Mouse (Mus musculus) forebrain, postnatal 0 days (tissue): ENCODE results near the gene Daam1. TPM values are rescaled to one million over a fixed set of nuclear protein-coding genes. Genes with fewer than 3 reads are reported as not detected.

Experiments used
- ATAC-seq: fragments of 200-750 bp; cut with Nextera tagmentation; 2 replicates; pipeline ENCODE4 v1.8.0; 2017; ENCODE audit warnings: mild to moderate bottlenecking, moderate library complexity
- DNase-seq: peaks from one replicate; pipeline ENCODE4 v3.0.0-alpha.2; 2015
- H3K27ac ChIP-seq: fragments of 300-500 bp; sonication (generic); 2 replicates; pipeline ENCODE4 v1.5.1; 2014; ENCODE audit warnings: low read depth, mild to moderate bottlenecking, antibody characterized with exemption, low read length, moderate library complexity, mixed read lengths
- H3K27me3 ChIP-seq: fragments of 300-500 bp; sonication (generic); 2 replicates; pipeline ENCODE4 v1.6.1; 2014; ENCODE audit warnings: mild to moderate bottlenecking, low read length, mixed read lengths; ENCODE audit not compliant: insufficient read depth
- H3K36me3 ChIP-seq: fragments of 300-500 bp; sonication (generic); 2 replicates; pipeline ENCODE4 v1.6.1; 2014; ENCODE audit warnings: mild to moderate bottlenecking, moderate library complexity; ENCODE audit not compliant: insufficient read depth
- H3K4me1 ChIP-seq: fragments of 300-500 bp; sonication (generic); 2 replicates; pipeline ENCODE4 v1.6.1; 2014; ENCODE audit warnings: antibody characterized with exemption; ENCODE audit not compliant: insufficient read depth
- H3K4me2 ChIP-seq: fragments of 300-500 bp; sonication (generic); 2 replicates; pipeline ENCODE4 v1.6.1; 2014; ENCODE audit warnings: low read depth, mild to moderate bottlenecking, moderate library complexity
- H3K4me3 ChIP-seq: fragments of 300-500 bp; sonication (generic); 2 replicates; pipeline ENCODE4 v1.5.1; 2014; ENCODE audit warnings: low read depth, low read length, mixed read lengths
- H3K9ac ChIP-seq: fragments of 300-500 bp; sonication (generic); 2 replicates; pipeline ENCODE4 v1.6.1; 2014; ENCODE audit warnings: mild to moderate bottlenecking
- H3K9me3 ChIP-seq: fragments of 300-500 bp; sonication (generic); 2 replicates; pipeline ENCODE4 v1.6.1; 2016; ENCODE audit warnings: low read length
- CTCF ChIP-seq: sonication (generic); IDR thresholded peaks from 2 replicates; pipeline ENCODE4 v1.5.1; 2016; ENCODE audit warnings: antibody characterized with exemption, control low read depth, low read depth
- WGBS: fragments of 180-500 bp; shearing (Covaris S2); extraction: QIAGEN DNeasy Blood & Tissue Kit; methylation state at CpG from one replicate; pipeline ENCODE4 v1.1.7; 2014; 5-methylcytosine and 5-hydroxymethylcytosine counted together
- polyA plus RNA-seq: library from polyadenylated mRNA; unstranded; fragments of >200 nt; fragmentation: Nextera tagmentation; extraction: Ambion mirVana; gene quantifications from 2 replicates; pipeline ENCODE4 v1.2.1, GENCODE M21; 2015
- total RNA-seq: library from RNA; depleted of rRNA; stranded (reverse); fragments of >200 nt; gene quantifications from 2 replicates; pipeline ENCODE4 v1.2.3, GENCODE M21; 2014

The Daam1 gene
- total and polyA plus RNA-seq, 2 experiments from 2014 or later = 25.2 to 93.6 TPM

DNA sequence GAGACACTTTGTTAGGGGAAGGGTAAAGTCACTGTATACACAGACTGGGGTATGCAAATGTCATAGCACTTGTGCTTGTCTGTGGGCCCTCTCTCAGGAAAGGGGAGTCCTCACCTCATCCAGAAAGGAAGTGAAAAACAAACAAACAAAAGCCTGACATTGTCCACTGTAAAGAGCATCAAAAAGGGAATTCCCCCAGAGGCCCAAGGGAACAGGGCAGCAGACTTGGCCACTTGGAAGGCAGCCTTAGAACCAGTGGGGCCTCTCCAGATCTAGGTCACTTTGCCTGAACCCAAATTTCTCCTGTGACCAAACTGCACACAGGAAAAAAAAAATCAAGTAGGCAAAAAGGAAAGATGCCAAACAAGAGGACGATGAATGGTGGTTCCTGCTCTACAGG lies 170.9 kb downstream of the Daam1 start:
- Histone ChIP-seq H3K36me3 (no peaks in the 10 kb centered on the region), H3K4me1 (no peaks in the 10 kb centered on the region), H3K27ac (no peak overlapping the region), H3K27me3 (no peaks in the 10 kb centered on the region), H3K4me2 (no peak overlapping the region), H3K4me3 (no peak overlapping the region), H3K9ac (no peak overlapping the region), H3K9me3 (no peaks in the 10 kb centered on the region)
- no peak for ATAC-seq
- 74% methylated on average over 1 of the region's 1 CpGs for WGBS
- DNase-seq = no peak
- TF ChIP-seq CTCF = no peak

DNA sequence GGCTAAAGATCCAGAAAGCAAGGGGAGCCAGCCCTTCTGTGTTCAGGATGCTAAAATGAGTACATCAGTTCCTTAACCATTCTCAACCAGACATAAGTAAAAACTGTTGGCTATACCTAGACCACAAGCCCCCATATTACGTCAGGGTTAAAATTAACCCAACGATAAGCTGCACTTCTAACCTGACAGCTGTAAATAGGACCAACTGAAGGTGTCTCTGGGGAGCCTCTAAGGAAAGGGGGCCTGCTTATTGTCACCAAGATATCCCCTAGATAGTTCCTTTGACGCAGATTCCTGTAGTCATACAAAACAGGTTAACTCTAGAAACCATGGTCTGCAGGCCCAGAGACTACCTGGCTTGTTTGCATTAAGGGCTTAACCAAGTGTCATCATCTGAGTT lies 174.4 kb downstream of the Daam1 start:
- H3K4me2 ChIP-seq = no peak overlapping the region
- TF ChIP-seq CTCF = no peak
- H3K36me3 ChIP-seq = no peaks in the 10 kb centered on the region
- 98% methylated on average over 3 of the region's 3 CpGs for WGBS
- no peaks in the 10 kb centered on the region for H3K9me3 ChIP-seq
- H3K27me3 ChIP-seq = no peaks in the 10 kb centered on the region
- no peak for ATAC-seq
- DNase-seq = no peak
- H3K9ac ChIP-seq = no peak overlapping the region
- H3K4me3 ChIP-seq = no peak overlapping the region
- no peak overlapping the region for H3K27ac ChIP-seq
- H3K4me1 ChIP-seq = no peaks in the 10 kb centered on the region

DNA sequence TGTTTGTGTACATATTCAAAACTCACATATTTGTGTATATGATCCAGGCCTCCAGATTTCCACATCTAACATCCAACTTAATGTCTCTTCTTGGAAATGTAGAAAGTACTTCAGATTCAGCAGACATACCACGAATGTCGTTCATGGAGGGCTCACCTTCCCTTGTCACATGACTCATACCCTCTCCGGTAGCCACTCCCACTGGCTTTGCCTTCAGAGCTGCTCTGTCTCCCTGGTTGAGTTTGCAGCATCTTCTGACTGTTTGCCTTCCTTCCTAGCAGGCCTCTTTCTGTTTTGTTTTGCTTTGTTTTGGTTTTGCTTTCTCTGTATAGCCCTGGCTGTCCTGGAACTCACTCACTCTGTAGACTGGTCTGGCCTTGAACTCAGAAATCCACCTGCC lies 176.8 kb downstream of the Daam1 start:
- DNase-seq (no peak), ATAC-seq (no peak)
- Histone ChIP-seq H3K9me3 (no peaks in the 10 kb centered on the region), H3K9ac (no peak overlapping the region), H3K4me2 (no peak overlapping the region), H3K4me1 (no peaks in the 10 kb centered on the region), H3K27ac (no peak overlapping the region), H3K27me3 (no peaks in the 10 kb centered on the region), H3K36me3 (no peaks in the 10 kb centered on the region), H3K4me3 (no peak overlapping the region)
- WGBS = 79% methylated on average over 3 of the region's 3 CpGs
- no peak for TF ChIP-seq CTCF

DNA sequence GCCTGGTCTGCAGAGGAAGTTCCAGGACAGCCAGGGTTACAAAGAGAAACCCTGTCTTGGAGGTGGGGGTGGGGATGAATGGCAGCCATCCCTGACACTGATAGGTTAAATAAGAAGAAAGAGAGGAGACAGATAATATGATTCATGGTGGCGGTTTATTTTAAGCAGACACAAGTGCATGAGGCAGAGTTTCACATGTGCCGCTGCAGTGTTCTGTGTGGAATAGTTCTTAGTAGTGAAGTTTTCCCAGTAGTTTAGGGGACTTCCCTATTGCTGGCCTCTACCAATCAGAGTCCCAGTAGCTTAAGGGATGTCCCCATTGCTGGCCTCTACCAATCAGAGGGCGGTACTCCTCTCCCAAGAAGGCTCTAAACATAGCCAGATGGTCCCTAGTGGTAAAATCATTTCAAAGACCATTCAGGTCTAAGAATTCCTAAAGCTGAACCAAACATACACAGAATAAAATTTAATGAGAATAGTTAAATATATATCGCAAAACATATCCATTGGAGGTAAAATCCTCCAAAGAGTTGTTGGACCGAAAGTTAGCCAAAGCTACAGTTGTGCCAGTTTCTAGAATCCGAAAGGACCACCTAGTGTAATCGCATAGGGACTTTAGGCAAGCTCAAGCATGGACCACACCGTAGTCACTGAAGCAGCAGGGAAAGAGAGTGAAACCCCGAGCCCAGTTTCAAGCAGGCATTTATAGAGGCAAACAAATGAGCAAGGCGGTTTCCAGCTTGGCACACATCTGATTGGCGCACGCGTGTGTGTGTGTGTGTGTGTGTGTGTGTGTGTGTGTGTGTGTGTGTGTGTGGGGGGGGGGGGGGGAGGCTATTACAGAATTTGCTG lies 178.4 kb downstream of the Daam1 start:
- Histone ChIP-seq H3K9ac (no peak overlapping the region), H3K4me2 (no peak overlapping the region), H3K36me3 (no peaks in the 10 kb centered on the region), H3K4me1 (0 out of 2 replicates have a peak, but pooled peaks cover 4% of the 10 kb centered on the region), H3K4me3 (no peak overlapping the region), H3K27ac (no peak overlapping the region), H3K9me3 (no peaks in the 10 kb centered on the region), H3K27me3 (no peaks in the 10 kb centered on the region)
- 85% methylated on average over 13 of the region's 13 CpGs for WGBS
- no peak for TF ChIP-seq CTCF
- ATAC-seq (no peak), DNase-seq (no peak)

DNA sequence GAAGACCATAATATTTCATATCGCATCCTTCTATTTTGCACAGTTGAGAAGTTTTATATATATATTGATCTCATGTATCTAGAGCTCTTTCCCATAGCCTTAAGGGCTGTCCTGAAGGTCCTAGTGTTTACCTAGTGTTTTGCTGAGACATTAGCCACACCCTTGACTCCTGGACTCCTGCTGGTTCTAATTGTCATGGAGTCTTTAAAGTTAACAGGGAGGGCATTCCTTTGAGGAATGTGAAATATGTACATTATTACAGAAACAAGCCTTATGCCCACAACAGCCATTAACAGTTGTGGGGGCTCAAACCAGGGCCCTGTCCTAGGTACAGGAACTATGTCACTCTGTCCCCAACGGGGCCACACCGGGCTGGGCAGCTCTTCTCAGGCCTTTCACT lies 180.5 kb downstream of the Daam1 start:
- Histone ChIP-seq H3K27ac (no peak overlapping the region), H3K27me3 (no peaks in the 10 kb centered on the region), H3K9me3 (no peaks in the 10 kb centered on the region), H3K36me3 (no peaks in the 10 kb centered on the region), H3K4me2 (no peak overlapping the region), H3K9ac (no peak overlapping the region), H3K4me1 (0 out of 2 replicates have a peak, but pooled peaks cover 4% of the 10 kb centered on the region), H3K4me3 (no peak overlapping the region)
- no peak for DNase-seq
- TF ChIP-seq CTCF = no peak
- WGBS = over 99% methylated on average over 3 of the region's 3 CpGs
- no peak for ATAC-seq

DNA sequence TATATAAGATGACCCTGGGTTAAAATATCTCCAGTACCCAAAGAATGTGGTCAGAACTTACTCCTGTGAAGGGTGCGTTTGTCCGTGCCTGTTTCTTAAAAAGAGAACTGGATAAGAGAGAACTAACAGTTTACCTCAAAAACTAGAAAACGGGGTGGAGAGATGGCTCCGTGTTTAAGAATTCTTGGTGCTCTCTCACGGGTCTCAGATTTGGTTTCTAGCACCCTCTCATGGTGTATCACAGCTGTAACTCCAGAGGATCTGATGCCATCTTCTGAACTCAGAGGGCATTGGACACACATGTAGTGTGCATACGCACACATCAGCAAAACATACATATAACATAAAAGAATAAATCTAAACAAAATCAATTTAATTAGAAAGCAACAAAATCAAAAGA lies 181.2 kb downstream of the Daam1 start:
- no peaks in the 10 kb centered on the region for H3K27me3 ChIP-seq
- H3K4me3 ChIP-seq = no peak overlapping the region
- DNase-seq (no peak), ATAC-seq (no peak)
- H3K4me2 ChIP-seq = no peak overlapping the region
- 0 out of 2 replicates have a peak, but pooled peaks cover 4% of the 10 kb centered on the region for H3K4me1 ChIP-seq
- H3K36me3 ChIP-seq = no peaks in the 10 kb centered on the region
- WGBS = 90% methylated on average over 6 of the region's 6 CpGs
- no peak overlapping the region for H3K27ac ChIP-seq
- no peak overlapping the region for H3K9ac ChIP-seq
- H3K9me3 ChIP-seq = no peaks in the 10 kb centered on the region
- no peak for TF ChIP-seq CTCF

DNA sequence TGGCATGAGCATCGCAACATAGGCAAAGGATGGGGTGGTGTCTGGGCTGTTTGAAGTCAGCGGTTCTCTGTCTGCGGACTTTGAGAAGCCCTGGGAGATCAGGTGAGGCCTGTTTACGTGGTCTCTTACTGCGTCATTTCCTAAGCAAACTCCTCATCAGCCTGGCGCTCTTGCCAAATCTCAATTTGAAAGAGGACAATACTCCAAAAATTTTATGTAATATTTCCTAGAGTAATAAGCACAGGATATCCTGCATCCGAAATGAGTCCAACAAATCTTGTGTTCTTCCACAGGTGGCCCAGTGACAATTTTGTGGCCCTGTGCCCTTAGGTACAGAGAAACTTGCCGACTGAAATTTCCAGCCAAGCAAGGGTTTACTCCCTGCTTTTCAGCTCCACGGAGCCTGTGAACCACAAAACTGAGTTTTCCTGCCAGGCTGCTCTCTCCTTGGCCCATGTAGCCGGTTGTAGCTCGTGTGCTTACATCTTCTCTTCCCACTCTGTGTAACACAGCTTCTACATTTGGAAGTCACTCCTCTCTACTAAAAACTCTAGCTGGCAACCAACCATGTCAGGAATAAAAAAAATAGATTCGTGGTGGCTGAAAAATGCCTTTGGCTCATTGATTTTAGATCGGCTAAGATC lies 183.0 kb downstream of the Daam1 start:
- Histone ChIP-seq H3K4me2 (peak overlapping the region; percentile 13; the same call in 1 of the 2 replicates), H3K4me3 (no peak overlapping the region), H3K36me3 (no peaks in the 10 kb centered on the region), H3K4me1 (0 out of 2 replicates have a peak, but pooled peaks cover 4% of the 10 kb centered on the region), H3K27ac (peak overlapping the region; percentile 57; the same call in 1 of the 2 replicates), H3K9ac (no peak overlapping the region), H3K9me3 (no peaks in the 10 kb centered on the region), H3K27me3 (no peaks in the 10 kb centered on the region)
- no peak for TF ChIP-seq CTCF
- DNase-seq = peak; percentile 63
- WGBS = 68% methylated on average over 13 of the region's 13 CpGs
- peak; percentile 63; the same call in 1 of the 2 replicates for ATAC-seq
